Mouse (Mus musculus): ENCODE measurements around the gene Aff3. TPM values are rescaled to one million over a fixed set of nuclear protein-coding genes. Genes with fewer than 3 reads are reported as not detected.

Gene Aff3
- polyA plus RNA-seq, 1 experiment = 1.3 TPM

DNA sequence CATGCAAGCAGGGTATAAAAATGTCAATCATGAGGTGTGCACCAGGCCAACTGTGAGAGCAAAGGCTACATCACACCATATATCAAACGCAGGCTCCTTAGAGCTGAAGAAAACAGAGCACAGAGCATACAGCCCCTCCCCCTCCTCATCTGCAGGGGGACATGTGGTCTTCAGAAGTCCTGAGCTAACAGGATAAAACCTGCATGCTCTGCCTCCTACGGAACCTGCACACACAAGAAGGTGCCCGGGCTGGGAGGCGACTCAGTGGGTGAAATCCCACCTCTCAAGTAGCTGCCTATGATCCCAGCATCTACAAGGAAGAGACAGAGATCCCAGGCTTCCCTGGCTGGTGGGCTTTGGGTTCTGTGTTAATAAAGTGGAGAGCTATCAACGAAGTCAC, 70.0 kb downstream of the Aff3 start:
- no peaks in the 10 kb centered on the region for H3K4me1 ChIP-seq (ENCODE audit: control insufficient read depth, insufficient read depth, insufficient read length, low read length)
- no peak overlapping the region for H3K4me3 ChIP-seq (ENCODE audit: insufficient read depth, low read depth, low read length)
- H3K27ac ChIP-seq (replicated peaks; ENCODE audit: low read depth, low read length) = no peak overlapping the region

GRCm38 (mm10) chr1:38591194-38591593, 73.6 kb downstream of the Aff3 start:
- Histone ChIP-seq H3K27ac (replicated peaks; ENCODE audit: low read depth, low read length) (no peak overlapping the region), H3K4me1 (ENCODE audit: control insufficient read depth, insufficient read depth, insufficient read length, low read length) (no peaks in the 10 kb centered on the region), H3K4me3 (ENCODE audit: insufficient read depth, low read depth, low read length) (no peak overlapping the region)

- no peak overlapping the region for H3K4me3 ChIP-seq (ENCODE audit: insufficient read depth, low read depth, low read length)
- H3K27ac ChIP-seq (replicated peaks; ENCODE audit: low read depth, low read length) = no peak overlapping the region
- no peaks in the 10 kb centered on the region for H3K4me1 ChIP-seq (ENCODE audit: control insufficient read depth, insufficient read depth, insufficient read length, low read length)
These were observed 76.0 kb downstream of the Aff3 start for GRCm38 (mm10) chr1:38588741-38589140.

DNA sequence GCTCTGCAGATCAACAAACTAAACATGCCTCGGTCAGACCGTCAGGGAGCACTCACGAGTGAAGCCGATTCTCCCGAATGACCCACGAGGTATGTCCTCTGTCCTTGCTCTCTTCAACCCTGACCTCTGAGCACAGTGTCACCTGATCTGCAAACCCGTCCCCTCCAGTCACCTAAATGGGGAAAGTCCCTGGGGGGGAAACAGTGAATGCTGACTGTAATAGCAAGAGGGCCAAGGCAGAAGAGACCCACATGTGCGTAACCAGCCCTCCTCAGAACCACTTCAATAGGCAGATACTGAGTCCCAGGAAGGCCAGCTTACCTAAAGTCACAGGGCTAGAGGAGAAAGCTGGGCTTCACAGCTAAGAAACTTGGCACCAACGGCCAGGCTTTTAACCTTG, 82.4 kb downstream of the Aff3 start:
- Histone ChIP-seq H3K4me1 (ENCODE audit: control insufficient read depth, insufficient read depth, insufficient read length, low read length) (no peaks in the 10 kb centered on the region; the same call in 1 of the 2 replicates), H3K27ac (replicated peaks; ENCODE audit: low read depth, low read length) (no peak overlapping the region)

GRCm38 (mm10) chr1:38580572-38580971, 84.2 kb downstream of the Aff3 start:
- H3K4me3 ChIP-seq (ENCODE audit: insufficient read depth, low read depth, low read length) = no peak overlapping the region
- H3K27ac ChIP-seq (replicated peaks; ENCODE audit: low read depth, low read length) = no peak overlapping the region
- H3K4me1 ChIP-seq (ENCODE audit: control insufficient read depth, insufficient read depth, insufficient read length, low read length) = no peaks in the 10 kb centered on the region; the same call in 1 of the 2 replicates

More for the DNA sequence above, 82.4 kb downstream of the Aff3 start:
- no peak overlapping the region for H3K4me3 ChIP-seq (ENCODE audit: insufficient read depth, low read depth, low read length)

DNA sequence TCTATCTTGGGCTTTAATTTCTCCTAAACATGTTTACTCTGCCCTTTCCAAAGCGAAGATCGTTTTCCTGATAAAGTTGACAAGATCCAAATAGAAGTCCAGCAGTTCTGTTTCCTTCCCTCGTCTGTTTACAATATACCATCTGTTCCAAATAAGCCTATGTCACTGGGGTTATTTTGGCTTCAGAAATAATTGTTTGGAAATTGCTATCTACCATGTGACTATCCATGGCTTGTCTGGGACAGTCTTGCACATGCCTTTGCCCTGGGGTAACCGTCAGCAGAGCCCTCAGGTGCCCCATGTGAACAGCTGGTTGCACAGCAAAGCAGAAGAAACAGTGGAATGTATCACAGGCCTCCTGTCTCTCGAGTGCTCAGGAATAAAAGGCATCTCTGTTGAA, 86.4 kb downstream of the Aff3 start:
- Histone ChIP-seq H3K4me1 (ENCODE audit: control insufficient read depth, insufficient read depth, insufficient read length, low read length) (no peaks in the 10 kb centered on the region; the same call in 1 of the 2 replicates), H3K4me3 (ENCODE audit: insufficient read depth, low read depth, low read length) (no peak overlapping the region), H3K27ac (replicated peaks; ENCODE audit: low read depth, low read length) (no peak overlapping the region)

- Histone ChIP-seq H3K4me3 (ENCODE audit: insufficient read depth, low read depth, low read length) (no peak overlapping the region), H3K27ac (replicated peaks; ENCODE audit: low read depth, low read length) (no peak overlapping the region), H3K4me1 (ENCODE audit: control insufficient read depth, insufficient read depth, insufficient read length, low read length) (no peaks in the 10 kb centered on the region)
These were observed 97.0 kb downstream of the Aff3 start for GRCm38 (mm10) chr1:38567791-38568190.

DNA sequence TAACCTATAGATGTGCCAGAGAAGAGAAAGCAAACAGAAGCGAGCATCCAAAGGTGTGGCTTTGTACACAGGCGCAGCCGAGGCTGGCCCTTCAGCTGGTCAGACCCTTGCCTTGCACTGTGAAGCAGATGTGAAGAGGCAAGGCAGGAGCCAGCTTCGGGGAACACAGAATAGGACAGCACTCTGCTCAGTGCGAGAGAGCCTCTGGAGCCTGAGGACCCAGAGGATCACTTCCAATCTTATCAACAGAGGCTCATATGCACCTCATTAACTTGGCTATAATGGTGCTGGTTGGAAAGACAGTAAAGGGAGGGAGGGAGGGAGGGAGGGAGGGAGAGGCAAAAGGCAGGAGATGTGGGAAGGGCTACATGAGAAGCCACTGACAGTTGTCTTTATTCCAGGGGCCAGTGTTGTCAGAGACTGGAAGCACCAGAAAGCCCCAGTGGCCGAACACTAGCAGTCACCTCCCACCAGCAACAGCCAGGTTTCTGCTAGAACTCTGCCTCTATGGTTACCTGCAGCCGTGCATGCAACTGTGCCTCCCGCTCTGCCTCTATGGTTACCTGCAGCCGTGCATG, 98.6 kb downstream of the Aff3 start:
- Histone ChIP-seq H3K4me3 (ENCODE audit: insufficient read depth, low read depth, low read length) (no peak overlapping the region), H3K4me1 (ENCODE audit: control insufficient read depth, insufficient read depth, insufficient read length, low read length) (no peaks in the 10 kb centered on the region), H3K27ac (replicated peaks; ENCODE audit: low read depth, low read length) (no peak overlapping the region)

GRCm38 (mm10) chr1:38565295-38565777, 99.4 kb downstream of the Aff3 start:
- Histone ChIP-seq H3K4me3 (ENCODE audit: insufficient read depth, low read depth, low read length) (no peak overlapping the region), H3K27ac (replicated peaks; ENCODE audit: low read depth, low read length) (no peak overlapping the region), H3K4me1 (ENCODE audit: control insufficient read depth, insufficient read depth, insufficient read length, low read length) (no peaks in the 10 kb centered on the region)

GRCm38 (mm10) chr1:38562397-38563199, 102.2 kb downstream of the Aff3 start:
- H3K4me1 ChIP-seq (ENCODE audit: control insufficient read depth, insufficient read depth, insufficient read length, low read length) = no peaks in the 10 kb centered on the region
- no peak overlapping the region for H3K4me3 ChIP-seq (ENCODE audit: insufficient read depth, low read depth, low read length)
- no peak overlapping the region for H3K27ac ChIP-seq (replicated peaks; ENCODE audit: low read depth, low read length)

GRCm38 (mm10) chr1:38561331-38561730, 103.4 kb downstream of the Aff3 start:
- Histone ChIP-seq H3K4me1 (ENCODE audit: control insufficient read depth, insufficient read depth, insufficient read length, low read length) (no peaks in the 10 kb centered on the region), H3K27ac (replicated peaks; ENCODE audit: low read depth, low read length) (no peak overlapping the region), H3K4me3 (ENCODE audit: insufficient read depth, low read depth, low read length) (no peak overlapping the region)

DNA sequence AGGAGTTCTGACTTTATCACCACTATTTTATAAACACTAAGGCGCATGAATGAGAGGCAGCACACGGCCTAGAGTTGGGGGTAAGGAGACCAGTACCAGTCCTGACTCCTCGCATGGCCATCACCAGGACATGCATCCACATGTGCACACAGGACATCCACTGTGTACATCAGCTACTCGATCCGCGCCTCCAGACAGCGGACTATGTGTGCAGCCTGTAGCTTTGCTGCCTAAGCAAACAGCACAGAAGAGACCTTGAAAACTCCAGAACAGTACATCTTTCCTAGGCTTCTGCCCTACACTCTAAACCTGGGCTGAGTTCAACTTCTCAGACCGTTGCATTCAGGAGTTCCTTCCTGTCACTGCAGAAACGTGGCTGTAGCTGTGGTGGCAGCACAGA, 104.1 kb downstream of the Aff3 start:
- no peaks in the 10 kb centered on the region for H3K4me1 ChIP-seq (ENCODE audit: control insufficient read depth, insufficient read depth, insufficient read length, low read length)
- H3K27ac ChIP-seq (replicated peaks; ENCODE audit: low read depth, low read length) = no peak overlapping the region
- H3K4me3 ChIP-seq (ENCODE audit: insufficient read depth, low read depth, low read length) = no peak overlapping the region

- Histone ChIP-seq H3K4me1 (ENCODE audit: control insufficient read depth, insufficient read depth, insufficient read length, low read length) (no peaks in the 10 kb centered on the region), H3K4me3 (ENCODE audit: insufficient read depth, low read depth, low read length) (no peak overlapping the region), H3K27ac (replicated peaks; ENCODE audit: low read depth, low read length) (no peak overlapping the region)
These were observed 107.1 kb downstream of the Aff3 start for GRCm38 (mm10) chr1:38557615-38558014.

DNA sequence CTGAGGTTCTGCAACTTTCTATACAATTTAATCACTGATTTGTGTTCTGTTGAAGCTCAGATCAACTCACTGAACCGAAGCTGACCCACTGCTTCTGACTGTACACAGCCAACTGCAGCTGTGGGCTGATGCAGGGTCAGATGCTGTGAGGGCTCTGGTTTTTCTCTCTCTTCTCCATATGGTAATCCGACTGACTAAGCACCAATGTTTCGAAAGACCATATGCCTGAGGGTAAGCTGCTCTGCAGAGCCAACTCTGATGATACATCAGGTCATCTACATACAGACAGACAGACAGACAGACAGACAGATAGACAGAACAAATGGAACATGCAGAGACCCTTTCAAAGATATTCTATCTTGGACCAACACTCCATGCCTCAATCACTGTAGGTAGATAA, 110.2 kb downstream of the Aff3 start:
- Histone ChIP-seq H3K4me1 (ENCODE audit: control insufficient read depth, insufficient read depth, insufficient read length, low read length) (no peaks in the 10 kb centered on the region), H3K27ac (replicated peaks; ENCODE audit: low read depth, low read length) (no peak overlapping the region), H3K4me3 (ENCODE audit: insufficient read depth, low read depth, low read length) (no peak overlapping the region)

- Histone ChIP-seq H3K27ac (replicated peaks; ENCODE audit: low read depth, low read length) (no peak overlapping the region), H3K4me3 (ENCODE audit: insufficient read depth, low read depth, low read length) (no peak overlapping the region), H3K4me1 (ENCODE audit: control insufficient read depth, insufficient read depth, insufficient read length, low read length) (no peaks in the 10 kb centered on the region)
These were observed 111.7 kb downstream of the Aff3 start for GRCm38 (mm10) chr1:38553090-38553489.

GRCm38 (mm10) chr1:38550579-38550978, 114.2 kb downstream of the Aff3 start:
- H3K4me3 ChIP-seq (ENCODE audit: insufficient read depth, low read depth, low read length) = no peak overlapping the region
- H3K4me1 ChIP-seq (ENCODE audit: control insufficient read depth, insufficient read depth, insufficient read length, low read length) = no peaks in the 10 kb centered on the region
- no peak overlapping the region for H3K27ac ChIP-seq (replicated peaks; ENCODE audit: low read depth, low read length)

Measured in brown adipose tissue, adult 24 weeks (tissue).